Mouse (Mus musculus) C2C12 (cell line): ENCODE measurements around the gene Ssc5d.

Experiments
- CTCF ChIP-seq: IDR thresholded peaks from one replicate; pipeline ENCODE4 v1.5.1; 2011; ENCODE audit not compliant: control insufficient read depth, insufficient read depth, insufficient read length
- USF1 ChIP-seq: IDR thresholded peaks from one replicate; pipeline ENCODE4 v1.6.1; 2011; ENCODE audit warnings: low read depth, mild to moderate bottlenecking, control low read depth, moderate library complexity

- TF ChIP-seq CTCF (no peak), USF1 (no peak)
These were observed 47.4 kb upstream of the Ssc5d start for GRCm38 (mm10) chr7:4878186-4878585.
